Mouse (Mus musculus): Measurements from ENCODE around the gene Cnih3. TPM values are rescaled to one million over a fixed set of nuclear protein-coding genes. Genes with fewer than 3 reads are reported as not detected.

The Cnih3 gene
- polyA plus RNA-seq, 1 experiment from 2014 or later = not detected

DNA sequence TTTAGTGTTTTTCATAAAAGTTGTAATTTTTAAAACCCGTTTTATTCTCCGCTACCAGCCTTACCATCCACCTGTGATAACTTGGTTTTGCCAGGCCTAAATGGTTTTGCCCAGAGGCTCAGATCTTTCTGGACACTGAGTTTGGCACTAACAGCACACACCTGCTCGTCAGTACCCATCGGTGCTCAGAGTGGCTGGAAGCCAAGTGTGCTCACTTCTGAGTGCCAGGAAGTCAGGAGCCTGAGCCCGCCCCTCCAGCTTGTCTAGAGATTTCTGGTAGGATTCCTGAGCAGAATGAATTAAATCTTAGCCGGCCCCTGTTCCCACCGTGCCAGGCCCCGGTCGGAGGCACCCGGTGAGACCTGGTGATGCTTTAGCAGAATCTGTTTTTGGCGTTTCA is 54.9 kb downstream of the Cnih3 start:
- Histone ChIP-seq H3K27me3 (no peaks in the 10 kb centered on the region; the same call in 1 of the 2 replicates), H3K9me3 (replicated peaks) (no peaks in the 10 kb centered on the region), H3K9ac (no peak overlapping the region), H3K36me3 (no peaks in the 10 kb centered on the region), H3K27ac (no peak overlapping the region), H3K4me2 (no peak overlapping the region), H3K4me1 (replicated peaks) (no peaks in the 10 kb centered on the region), H3K4me3 (replicated peaks) (no peak overlapping the region)
- ATAC-seq (ENCODE audit: low read depth) = no peak
- WGBS (ENCODE audit: insufficient replicate concordance) = 79% methylated on average over 11 of the region's 11 CpGs
- no peak for DNase-seq

DNA sequence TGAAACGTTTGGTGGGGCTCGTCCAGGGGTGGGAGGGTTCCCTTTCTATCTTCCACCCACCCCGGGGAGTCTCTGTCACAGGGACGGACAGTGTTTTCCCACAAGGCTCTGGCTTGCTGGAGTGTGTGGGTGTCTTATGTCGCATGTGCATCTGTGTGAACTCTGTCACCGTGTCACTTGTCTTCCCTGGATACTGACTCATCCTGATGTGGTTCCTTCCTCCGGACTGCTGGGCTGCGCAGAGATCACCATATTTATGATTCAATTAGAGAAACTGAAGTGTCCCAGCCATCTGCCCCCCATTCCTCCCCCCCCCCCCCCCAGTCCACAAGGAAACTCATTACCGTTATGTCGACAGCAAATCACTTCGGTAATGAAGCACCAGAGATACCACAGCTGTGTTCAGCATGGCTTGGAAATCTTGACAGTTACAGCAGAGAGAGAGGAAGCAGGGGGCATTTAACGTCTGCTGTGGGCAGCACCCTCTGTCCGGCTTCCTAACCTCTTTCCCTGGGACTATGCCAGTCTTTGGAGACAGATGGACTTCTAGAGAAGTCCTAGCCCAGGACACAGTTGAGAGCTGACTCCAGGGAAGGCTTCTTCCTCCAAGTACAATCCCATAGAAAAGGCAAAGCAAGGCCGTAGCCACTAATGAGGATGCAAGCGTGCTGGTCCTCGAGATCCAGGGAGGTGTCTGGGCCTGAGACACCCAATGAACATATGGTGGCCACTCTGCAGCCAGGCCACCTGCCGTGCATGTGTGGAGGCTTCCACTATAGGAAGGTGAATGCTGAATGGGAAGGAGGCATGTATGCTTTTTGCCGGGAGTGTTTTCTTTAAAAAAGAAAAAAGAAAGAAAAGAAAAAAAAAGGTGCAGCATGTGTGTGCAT is 55.9 kb downstream of the Cnih3 start:
- ATAC-seq (ENCODE audit: low read depth) (no peak), DNase-seq (no peak)
- Histone ChIP-seq H3K4me3 (replicated peaks) (no peak overlapping the region), H3K4me2 (no peak overlapping the region), H3K9ac (no peak overlapping the region), H3K4me1 (replicated peaks) (no peaks in the 10 kb centered on the region), H3K27me3 (no peaks in the 10 kb centered on the region), H3K36me3 (no peaks in the 10 kb centered on the region), H3K9me3 (replicated peaks) (no peaks in the 10 kb centered on the region), H3K27ac (no peak overlapping the region)
- WGBS (ENCODE audit: insufficient replicate concordance) = 62% methylated on average over 18 of the region's 18 CpGs

GRCm38 (mm10) chr1:181409693-181410092 is 57.3 kb downstream of the Cnih3 start:
- no peaks in the 10 kb centered on the region for H3K4me1 ChIP-seq (replicated peaks)
- H3K4me2 ChIP-seq = no peak overlapping the region
- 62% methylated on average over 9 of the region's 9 CpGs for WGBS (ENCODE audit: insufficient replicate concordance)
- no peaks in the 10 kb centered on the region for H3K36me3 ChIP-seq
- H3K9me3 ChIP-seq (replicated peaks) = no peaks in the 10 kb centered on the region
- DNase-seq (no peak), ATAC-seq (ENCODE audit: low read depth) (no peak)
- no peaks in the 10 kb centered on the region for H3K27me3 ChIP-seq
- no peak overlapping the region for H3K27ac ChIP-seq
- no peak overlapping the region for H3K4me3 ChIP-seq (replicated peaks)
- H3K9ac ChIP-seq = no peak overlapping the region

GRCm38 (mm10) chr1:181410647-181411254 is 58.3 kb downstream of the Cnih3 start:
- Histone ChIP-seq H3K4me3 (replicated peaks) (no peak overlapping the region), H3K27ac (no peak overlapping the region), H3K4me1 (replicated peaks) (no peaks in the 10 kb centered on the region), H3K9me3 (replicated peaks) (no peaks in the 10 kb centered on the region), H3K27me3 (no peaks in the 10 kb centered on the region), H3K36me3 (no peaks in the 10 kb centered on the region), H3K4me2 (no peak overlapping the region), H3K9ac (no peak overlapping the region)
- 59% methylated on average over 8 of the region's 8 CpGs for WGBS (ENCODE audit: insufficient replicate concordance)
- ATAC-seq (ENCODE audit: low read depth) = no peak
- DNase-seq = no peak

DNA sequence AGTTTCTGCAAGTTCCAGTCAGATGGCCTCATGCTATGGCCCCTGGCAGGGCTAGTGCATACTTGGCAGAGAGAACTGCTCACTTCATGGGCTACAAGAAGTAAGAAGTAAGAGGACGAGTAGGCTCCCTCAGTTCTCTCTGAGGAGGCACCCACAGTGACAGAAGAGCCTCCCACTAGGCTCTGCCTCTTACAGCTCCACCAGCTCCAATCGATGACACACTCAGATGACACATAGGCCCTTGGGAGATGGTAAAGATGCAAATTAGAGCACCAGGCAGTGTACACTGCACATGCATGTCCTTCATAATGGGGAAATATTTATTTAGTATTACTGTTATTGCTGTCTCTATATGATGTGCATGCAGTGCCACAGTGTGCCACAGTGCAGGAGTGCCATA is 62.6 kb downstream of the Cnih3 start:
- 40% methylated on average over 2 of the region's 2 CpGs for WGBS (ENCODE audit: insufficient replicate concordance)

GRCm38 (mm10) chr1:181416841-181417240 is 64.4 kb downstream of the Cnih3 start:
- 66% methylated on average over 9 of the region's 9 CpGs for WGBS (ENCODE audit: insufficient replicate concordance)
- no peak for ATAC-seq (ENCODE audit: low read depth)

More for the DNA sequence above, 62.6 kb downstream of the Cnih3 start:
- no peak overlapping the region for H3K9ac ChIP-seq
- DNase-seq = no peak
- no peak overlapping the region for H3K4me3 ChIP-seq (replicated peaks)
- no peaks in the 10 kb centered on the region for H3K36me3 ChIP-seq
- no peaks in the 10 kb centered on the region for H3K4me1 ChIP-seq (replicated peaks)
- no peaks in the 10 kb centered on the region for H3K9me3 ChIP-seq (replicated peaks)
- ATAC-seq (ENCODE audit: low read depth) = no peak
- no peak overlapping the region for H3K27ac ChIP-seq
- H3K27me3 ChIP-seq = 0 out of 2 replicates have a peak, but pooled peaks cover 3% of the 10 kb centered on the region
- no peak overlapping the region for H3K4me2 ChIP-seq

DNA sequence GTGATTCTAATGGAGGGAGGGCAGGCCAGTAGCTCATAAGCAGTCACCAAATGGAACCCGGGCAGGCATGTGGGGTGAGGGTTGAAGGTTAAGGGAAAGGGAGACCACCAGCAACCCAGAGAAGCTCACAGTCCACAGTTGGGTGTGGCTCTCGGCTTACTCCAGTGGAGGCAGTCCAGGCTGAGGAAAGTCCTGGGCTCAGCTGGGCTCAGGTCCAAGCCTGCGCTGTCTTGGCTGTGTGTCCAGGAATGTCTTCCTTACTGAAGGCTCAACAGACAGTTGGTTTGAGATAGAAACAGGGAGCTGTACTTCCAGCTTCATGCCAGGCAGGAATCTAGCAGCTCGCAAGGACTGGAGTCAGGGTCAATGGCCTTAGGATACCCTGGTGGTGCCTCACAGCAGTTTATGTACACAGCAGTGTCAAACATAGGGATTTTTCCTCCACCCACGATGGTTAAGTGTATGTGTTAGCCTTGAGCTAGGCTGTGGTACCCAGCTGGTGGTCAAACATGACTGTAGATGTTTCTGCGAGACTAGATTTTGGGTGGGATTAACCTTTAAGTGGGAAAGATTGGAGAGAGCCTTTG is 65.6 kb downstream of the Cnih3 start:
- Histone ChIP-seq H3K27me3 (0 out of 2 replicates have a peak, but pooled peaks cover 5% of the 10 kb centered on the region), H3K4me3 (replicated peaks) (no peak overlapping the region), H3K4me1 (replicated peaks) (no peaks in the 10 kb centered on the region), H3K9ac (no peak overlapping the region), H3K36me3 (no peaks in the 10 kb centered on the region), H3K4me2 (no peak overlapping the region), H3K27ac (no peak overlapping the region), H3K9me3 (replicated peaks) (no peaks in the 10 kb centered on the region)
- 58% methylated on average over 6 of the region's 6 CpGs for WGBS (ENCODE audit: insufficient replicate concordance)
- DNase-seq (no peak), ATAC-seq (ENCODE audit: low read depth) (no peak)

More at GRCm38 (mm10) chr1:181416841-181417240, 64.4 kb downstream of the Cnih3 start:
- Histone ChIP-seq H3K36me3 (no peaks in the 10 kb centered on the region), H3K4me2 (no peak overlapping the region), H3K27me3 (0 out of 2 replicates have a peak, but pooled peaks cover 5% of the 10 kb centered on the region), H3K9ac (no peak overlapping the region), H3K9me3 (replicated peaks) (no peaks in the 10 kb centered on the region), H3K4me3 (replicated peaks) (no peak overlapping the region), H3K4me1 (replicated peaks) (no peaks in the 10 kb centered on the region), H3K27ac (no peak overlapping the region)
- DNase-seq = no peak

DNA sequence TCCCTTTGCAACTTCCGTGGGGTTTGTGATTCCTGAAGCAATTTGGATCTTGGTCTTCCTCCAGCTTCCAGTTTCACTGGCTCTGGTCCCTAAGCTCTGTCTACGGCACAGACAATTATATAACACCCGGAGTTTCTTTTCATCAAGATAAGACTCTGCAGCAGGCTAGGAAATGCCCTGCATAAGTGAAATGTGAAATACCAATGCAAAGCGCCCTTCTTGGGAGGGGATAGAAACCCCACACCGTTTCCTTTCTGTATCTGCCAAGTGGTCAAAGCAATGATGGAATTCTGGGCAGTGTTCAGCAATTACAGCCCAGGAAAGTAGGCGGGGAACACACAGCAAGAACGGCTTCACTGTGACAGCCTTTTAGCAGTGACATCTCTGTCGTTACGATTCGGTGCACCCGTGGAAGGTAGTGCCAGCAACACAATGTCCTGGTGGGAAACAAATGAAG is 67.7 kb downstream of the Cnih3 start:
- H3K9ac ChIP-seq = no peak overlapping the region
- ATAC-seq (ENCODE audit: low read depth) = no peak
- H3K4me1 ChIP-seq (replicated peaks) = no peaks in the 10 kb centered on the region
- 58% methylated on average over 11 of the region's 11 CpGs for whole genome bisulfite sequencing (ENCODE audit: insufficient replicate concordance)
- no peak overlapping the region for H3K4me2 ChIP-seq
- no peak for DNase-seq
- H3K27ac ChIP-seq = no peak overlapping the region
- H3K36me3 ChIP-seq = no peaks in the 10 kb centered on the region
- H3K9me3 ChIP-seq (replicated peaks) = no peaks in the 10 kb centered on the region
- H3K27me3 ChIP-seq = 0 out of 2 replicates have a peak, but pooled peaks cover 5% of the 10 kb centered on the region
- H3K4me3 ChIP-seq (replicated peaks) = no peak overlapping the region

DNA sequence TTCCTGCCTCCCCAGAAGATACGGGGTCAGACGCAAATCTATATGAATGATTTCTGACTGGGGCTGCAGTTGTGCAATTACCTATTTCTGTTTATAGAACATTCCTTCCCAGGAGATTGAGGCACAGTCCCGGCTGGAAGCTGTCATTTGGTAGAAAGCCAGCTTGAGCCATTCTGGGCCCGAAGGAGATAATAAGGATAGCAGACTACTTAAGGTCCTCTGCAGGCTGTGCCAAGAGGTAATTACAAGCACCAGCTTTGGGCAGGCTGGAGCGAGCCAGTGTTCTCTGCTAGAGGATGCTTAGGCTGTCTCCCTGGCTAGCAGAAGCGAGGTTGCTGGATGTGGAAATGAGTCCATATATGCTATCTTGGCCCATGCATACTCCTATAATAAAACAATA is 70.4 kb downstream of the Cnih3 start:
- DNase-seq (no peak), ATAC-seq (ENCODE audit: low read depth) (no peak)
- no peak overlapping the region for H3K4me3 ChIP-seq (replicated peaks)
- no peak overlapping the region for H3K27ac ChIP-seq
- no peaks in the 10 kb centered on the region for H3K4me1 ChIP-seq (replicated peaks)
- WGBS (ENCODE audit: insufficient replicate concordance) = 61% methylated on average over 6 of the region's 6 CpGs
- no peaks in the 10 kb centered on the region for H3K36me3 ChIP-seq
- no peaks in the 10 kb centered on the region for H3K9me3 ChIP-seq (replicated peaks)
- 0 out of 2 replicates have a peak, but pooled peaks cover 5% of the 10 kb centered on the region for H3K27me3 ChIP-seq
- H3K9ac ChIP-seq = no peak overlapping the region
- no peak overlapping the region for H3K4me2 ChIP-seq

GRCm38 (mm10) chr1:181424922-181425321 is 72.5 kb downstream of the Cnih3 start:
- Histone ChIP-seq H3K27me3 (0 out of 2 replicates have a peak, but pooled peaks cover 2% of the 10 kb centered on the region), H3K4me1 (replicated peaks) (no peaks in the 10 kb centered on the region), H3K4me3 (replicated peaks) (no peak overlapping the region), H3K9me3 (replicated peaks) (no peaks in the 10 kb centered on the region), H3K36me3 (no peaks in the 10 kb centered on the region), H3K9ac (no peak overlapping the region), H3K27ac (no peak overlapping the region), H3K4me2 (no peak overlapping the region)
- no peak for ATAC-seq (ENCODE audit: low read depth)
- DNase-seq = no peak
- WGBS (ENCODE audit: insufficient replicate concordance) = 66% methylated on average over 3 of the region's 3 CpGs

GRCm38 (mm10) chr1:181425388-181425787 is 73.0 kb downstream of the Cnih3 start:
- no peak overlapping the region for H3K27ac ChIP-seq
- ATAC-seq (ENCODE audit: low read depth) (no peak), DNase-seq (no peak)
- 63% methylated on average over 3 of the region's 3 CpGs for WGBS (ENCODE audit: insufficient replicate concordance)
- no peak overlapping the region for H3K4me2 ChIP-seq
- H3K4me3 ChIP-seq (replicated peaks) = no peak overlapping the region
- no peaks in the 10 kb centered on the region for H3K9me3 ChIP-seq (replicated peaks)
- H3K27me3 ChIP-seq = no peaks in the 10 kb centered on the region
- H3K4me1 ChIP-seq (replicated peaks) = no peaks in the 10 kb centered on the region
- H3K9ac ChIP-seq = no peak overlapping the region
- H3K36me3 ChIP-seq = no peaks in the 10 kb centered on the region

Data from liver, embryonic 13.5 days (tissue).